Mouse (Mus musculus): ENCODE measurements at regions not wholly inside any gene's neighbourhood (a gene's known extent, or its start where the extent isn't known, plus 50 kb on each side); places are given as distances from the start of the nearest gene placed in this dataset.
A peak's percentile ranks its signal among the peaks of the same experiment; 100 is the strongest.

- Histone ChIP-seq H3K4me3 (ENCODE audit: insufficient read depth, low read length) (no peak overlapping the region), H3K27ac (ENCODE audit: insufficient read depth, low read depth, low read length) (no peak overlapping the region), H3K4me1 (ENCODE audit: control insufficient read depth, insufficient read depth, low read length) (peaks cover 15% of the 10 kb centered on the region)
- TF ChIP-seq POLR2A (IDR thresholded peaks at IDR 0.05; ENCODE audit: borderline replicate concordance, low read depth, low read length) (no peak), CTCF (IDR thresholded peaks at IDR 0.05; ENCODE audit: low read depth, low read length) (no peak)
Measured at GRCm38 (mm10) chr8:10712118-10712689, 296.1 kb downstream of the Irs2 start.

GRCm38 (mm10) chr8:10711474-10711873 lies 296.8 kb downstream of the Irs2 start:
- no peak overlapping the region; the same call in 1 of the 2 replicates for H3K27ac ChIP-seq (ENCODE audit: insufficient read depth, low read depth, low read length)

DNA sequence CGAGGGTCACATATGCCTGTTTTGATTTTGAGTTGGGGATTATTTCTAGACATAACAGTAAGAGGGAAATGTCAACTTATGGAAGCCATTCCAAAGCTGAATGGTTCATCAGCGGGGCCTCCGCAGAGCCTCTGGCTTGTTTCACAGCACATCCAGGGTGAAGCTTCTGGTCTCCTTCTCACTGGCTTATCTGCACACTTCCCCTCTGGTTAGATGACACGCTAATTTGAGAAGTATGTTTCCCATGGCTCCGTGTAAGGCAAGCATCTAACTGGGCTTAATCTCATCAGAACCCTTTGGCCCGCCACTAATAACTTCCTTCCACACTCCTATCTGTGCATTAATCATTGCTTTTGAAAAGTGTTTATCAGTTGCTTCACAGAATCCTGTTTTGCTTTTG lies 299.7 kb downstream of the Irs2 start:
- H3K27ac ChIP-seq (ENCODE audit: insufficient read depth, low read depth, low read length) = no peak overlapping the region

More at GRCm38 (mm10) chr8:10711474-10711873, 296.8 kb downstream of the Irs2 start:
- TF ChIP-seq CTCF (IDR thresholded peaks at IDR 0.05; ENCODE audit: low read depth, low read length) (no peak), POLR2A (IDR thresholded peaks at IDR 0.05; ENCODE audit: borderline replicate concordance, low read depth, low read length) (no peak)
- Histone ChIP-seq H3K4me1 (ENCODE audit: control insufficient read depth, insufficient read depth, low read length) (peaks cover 19% of the 10 kb centered on the region), H3K4me3 (ENCODE audit: insufficient read depth, low read length) (peak overlapping the region; percentile 7; the same call in 1 of the 2 replicates)

DNA sequence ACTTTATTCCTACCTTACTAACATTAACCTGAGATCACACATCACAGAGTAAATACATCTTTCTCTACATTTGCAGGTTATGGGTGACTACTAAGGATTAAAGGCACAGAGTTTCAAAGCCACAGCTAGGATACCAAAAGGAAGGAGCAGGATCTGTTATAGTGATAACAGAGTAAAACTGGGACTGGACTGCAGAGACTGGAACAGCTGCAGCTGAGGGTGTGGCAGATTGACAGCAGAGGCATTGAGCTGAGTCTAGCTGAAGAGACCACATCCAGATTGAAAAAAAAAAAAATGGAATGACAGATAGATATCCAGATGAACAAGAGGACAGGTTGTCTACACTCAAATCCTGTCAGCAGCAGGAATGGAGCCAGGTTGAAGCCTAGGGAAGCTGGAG lies 301.1 kb downstream of the Irs2 start:
- no peak overlapping the region for H3K27ac ChIP-seq (ENCODE audit: insufficient read depth, low read depth, low read length)
- TF ChIP-seq POLR2A (IDR thresholded peaks at IDR 0.05; ENCODE audit: borderline replicate concordance, low read depth, low read length) (no peak), CTCF (IDR thresholded peaks at IDR 0.05; ENCODE audit: low read depth, low read length) (no peak)
- no peak overlapping the region for H3K4me3 ChIP-seq (ENCODE audit: insufficient read depth, low read length)
- H3K4me1 ChIP-seq (ENCODE audit: control insufficient read depth, insufficient read depth, low read length) = peaks cover 28% of the 10 kb centered on the region

More for the DNA sequence above, 299.7 kb downstream of the Irs2 start:
- Histone ChIP-seq H3K4me3 (ENCODE audit: insufficient read depth, low read length) (no peak overlapping the region), H3K4me1 (ENCODE audit: control insufficient read depth, insufficient read depth, low read length) (peaks cover 28% of the 10 kb centered on the region)
- TF ChIP-seq POLR2A (IDR thresholded peaks at IDR 0.05; ENCODE audit: borderline replicate concordance, low read depth, low read length) (no peak), CTCF (IDR thresholded peaks at IDR 0.05; ENCODE audit: low read depth, low read length) (no peak)

DNA sequence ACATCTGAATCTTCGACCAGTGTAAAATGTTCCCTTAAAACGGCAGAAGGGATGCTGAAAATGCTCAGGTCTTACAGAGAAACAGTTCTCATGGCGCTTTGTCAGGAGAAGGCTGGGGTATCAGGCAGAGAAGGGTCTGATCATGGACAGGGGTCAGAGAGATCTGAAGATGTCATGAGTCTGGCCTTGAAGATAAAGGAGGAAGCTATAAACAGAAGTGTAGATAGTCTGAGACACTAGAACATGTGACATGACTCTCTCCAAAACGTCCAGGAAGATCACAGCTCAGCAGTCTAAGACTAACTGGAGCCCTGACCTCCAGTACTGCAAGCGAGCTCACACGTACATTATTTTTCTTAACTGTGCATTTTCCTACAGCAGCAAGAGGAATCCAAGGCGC lies 302.3 kb downstream of the Irs2 start:
- TF ChIP-seq POLR2A (IDR thresholded peaks at IDR 0.05; ENCODE audit: borderline replicate concordance, low read depth, low read length) = no peak
- TF ChIP-seq CTCF (IDR thresholded peaks at IDR 0.05; ENCODE audit: low read depth, low read length) = no peak
- no peak overlapping the region for H3K4me3 ChIP-seq (ENCODE audit: insufficient read depth, low read length)
- H3K4me1 ChIP-seq (ENCODE audit: control insufficient read depth, insufficient read depth, low read length) = peaks cover 21% of the 10 kb centered on the region
- peak overlapping the region; percentile 30 for H3K27ac ChIP-seq (ENCODE audit: insufficient read depth, low read depth, low read length)

DNA sequence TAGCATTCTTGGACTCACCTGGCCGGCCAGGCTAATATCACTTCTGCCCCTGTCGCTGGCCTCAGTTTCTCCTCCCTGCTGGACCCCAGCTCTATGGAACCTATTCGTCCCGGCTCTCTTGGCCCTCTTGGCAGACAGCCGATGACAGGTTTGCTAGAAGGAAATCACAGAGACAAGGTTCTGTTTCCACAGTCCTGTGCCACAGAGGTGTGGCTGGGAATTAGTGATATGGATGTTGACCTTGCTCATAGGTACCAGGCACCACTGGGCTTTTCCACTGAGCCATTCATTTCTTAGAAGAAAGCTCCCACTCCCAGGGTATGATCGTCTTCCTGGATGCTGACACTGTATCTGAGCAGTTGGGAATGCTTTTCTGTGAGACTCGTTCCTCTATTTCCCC lies 305.5 kb downstream of the Irs2 start:
- TF ChIP-seq POLR2A (IDR thresholded peaks at IDR 0.05; ENCODE audit: borderline replicate concordance, low read depth, low read length) (no peak), CTCF (IDR thresholded peaks at IDR 0.05; ENCODE audit: low read depth, low read length) (no peak)
- no peak overlapping the region for H3K4me3 ChIP-seq (ENCODE audit: insufficient read depth, low read length)
- no peak overlapping the region for H3K27ac ChIP-seq (ENCODE audit: insufficient read depth, low read depth, low read length)

DNA sequence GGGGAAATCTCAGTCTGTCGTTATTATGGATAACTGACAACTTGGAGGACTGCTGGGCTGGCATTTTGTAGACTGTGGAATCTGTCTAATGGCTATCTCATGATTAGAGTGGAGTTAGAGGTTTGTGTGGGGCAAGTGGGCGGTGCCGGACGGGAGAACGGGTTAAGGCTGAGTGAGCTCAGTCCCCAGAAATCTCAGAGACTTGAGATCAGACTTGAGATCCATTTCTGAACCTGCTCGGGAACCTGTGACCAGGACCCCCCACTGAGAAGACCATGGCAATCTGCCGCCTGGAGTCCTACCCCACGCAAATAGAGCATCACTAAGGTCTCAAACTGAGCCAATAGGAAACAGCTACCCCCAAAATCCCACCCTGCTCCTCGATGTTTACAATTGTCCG lies 306.0 kb downstream of the Irs2 start:
- H3K4me1 ChIP-seq (ENCODE audit: control insufficient read depth, insufficient read depth, low read length) = peaks cover 14% of the 10 kb centered on the region
- no peak overlapping the region for H3K27ac ChIP-seq (ENCODE audit: insufficient read depth, low read depth, low read length)
- TF ChIP-seq CTCF (IDR thresholded peaks at IDR 0.05; ENCODE audit: low read depth, low read length) = no peak
- no peak for TF ChIP-seq POLR2A (IDR thresholded peaks at IDR 0.05; ENCODE audit: borderline replicate concordance, low read depth, low read length)
- H3K4me3 ChIP-seq (ENCODE audit: insufficient read depth, low read length) = no peak overlapping the region

More for the DNA sequence above, 305.5 kb downstream of the Irs2 start:
- peaks cover 14% of the 10 kb centered on the region for H3K4me1 ChIP-seq (ENCODE audit: control insufficient read depth, insufficient read depth, low read length)

- no peak for TF ChIP-seq POLR2A (IDR thresholded peaks at IDR 0.05; ENCODE audit: borderline replicate concordance, low read depth, low read length)
- no peak for TF ChIP-seq CTCF (IDR thresholded peaks at IDR 0.05; ENCODE audit: low read depth, low read length)
- Histone ChIP-seq H3K4me1 (ENCODE audit: control insufficient read depth, insufficient read depth, low read length) (peaks cover 11% of the 10 kb centered on the region), H3K27ac (ENCODE audit: insufficient read depth, low read depth, low read length) (no peak overlapping the region), H3K4me3 (ENCODE audit: insufficient read depth, low read length) (no peak overlapping the region)
Measured at GRCm38 (mm10) chr8:10701648-10702061, 306.6 kb downstream of the Irs2 start.

- no peak for TF ChIP-seq POLR2A (IDR thresholded peaks at IDR 0.05; ENCODE audit: borderline replicate concordance, low read depth, low read length)
- no peak for TF ChIP-seq CTCF (IDR thresholded peaks at IDR 0.05; ENCODE audit: low read depth, low read length)
- peaks cover 7% of the 10 kb centered on the region for H3K4me1 ChIP-seq (ENCODE audit: control insufficient read depth, insufficient read depth, low read length)
- no peak overlapping the region for H3K4me3 ChIP-seq (ENCODE audit: insufficient read depth, low read length)
- no peak overlapping the region for H3K27ac ChIP-seq (ENCODE audit: insufficient read depth, low read depth, low read length)
Measured at GRCm38 (mm10) chr8:10701226-10701625, 307.0 kb downstream of the Irs2 start.

DNA sequence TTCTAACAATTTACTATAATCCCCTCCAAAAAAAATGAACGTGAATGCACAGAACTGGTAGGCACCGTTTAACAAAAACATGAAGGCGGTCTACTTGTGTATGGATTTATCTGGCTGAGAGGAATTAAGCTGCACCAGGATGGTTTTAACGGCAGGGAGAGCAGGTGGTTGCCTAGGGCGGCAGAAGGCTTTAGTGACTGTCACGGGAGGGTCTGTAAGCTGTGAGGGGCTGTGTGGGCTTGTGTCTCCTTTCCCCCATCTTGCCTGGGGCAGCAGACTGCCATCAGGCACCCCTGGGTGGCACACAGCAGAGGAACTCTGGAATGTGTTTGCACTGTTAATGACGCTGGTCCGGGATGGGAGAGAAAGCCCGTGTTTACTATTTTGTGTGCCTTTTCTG lies 308.6 kb downstream of the Irs2 start:
- H3K4me3 ChIP-seq (ENCODE audit: insufficient read depth, low read length) = no peak overlapping the region
- no peaks in the 10 kb centered on the region for H3K4me1 ChIP-seq (ENCODE audit: control insufficient read depth, insufficient read depth, low read length)
- TF ChIP-seq POLR2A (IDR thresholded peaks at IDR 0.05; ENCODE audit: borderline replicate concordance, low read depth, low read length) = no peak
- TF ChIP-seq CTCF (IDR thresholded peaks at IDR 0.05; ENCODE audit: low read depth, low read length) = no peak
- no peak overlapping the region for H3K27ac ChIP-seq (ENCODE audit: insufficient read depth, low read depth, low read length)

Measured in bone marrow macrophage, adult 2 months (primary cell).